Mouse (Mus musculus) thymus, postnatal 4 days (tissue): Measurements from ENCODE around the gene Tekt4.

Experiments used
- DNase-seq: peaks from one replicate; pipeline ENCODE4 v3.0.0; 2021

Gene Tekt4

GRCm38 (mm10) chr17:25454272-25454671 is at the start of gene Tekt4:
TSS of gene Tekt4 (plus strand) at chr17:25454615.
- no peak for DNase-seq

GRCm38 (mm10) chr17:25405224-25405895 is 49.1 kb upstream of the Tekt4 start:
- no peak for DNase-seq

- DNase-seq = no peak
These were observed 48.4 kb upstream of the Tekt4 start for GRCm38 (mm10) chr17:25406011-25406441.

DNA sequence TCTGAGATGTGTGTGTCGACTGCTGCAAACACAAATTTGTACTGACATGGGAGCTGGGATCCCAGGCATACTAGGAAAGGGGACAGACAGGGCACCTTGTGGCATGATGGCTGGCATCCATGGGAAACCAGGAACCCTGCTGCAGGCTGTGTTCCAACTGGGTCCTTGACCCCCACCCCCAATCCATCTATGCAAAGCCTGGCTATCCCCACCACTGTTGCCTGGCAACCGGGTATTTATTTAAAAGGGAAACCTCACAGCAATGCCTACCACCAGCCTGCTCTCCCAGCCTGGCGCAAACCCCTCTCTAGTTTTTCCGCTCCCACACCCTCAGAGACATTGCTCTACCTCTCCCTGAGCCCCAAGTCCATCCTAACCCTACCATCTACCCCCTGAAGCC is 47.1 kb upstream of the Tekt4 start:
- DNase-seq = no peak

DNA sequence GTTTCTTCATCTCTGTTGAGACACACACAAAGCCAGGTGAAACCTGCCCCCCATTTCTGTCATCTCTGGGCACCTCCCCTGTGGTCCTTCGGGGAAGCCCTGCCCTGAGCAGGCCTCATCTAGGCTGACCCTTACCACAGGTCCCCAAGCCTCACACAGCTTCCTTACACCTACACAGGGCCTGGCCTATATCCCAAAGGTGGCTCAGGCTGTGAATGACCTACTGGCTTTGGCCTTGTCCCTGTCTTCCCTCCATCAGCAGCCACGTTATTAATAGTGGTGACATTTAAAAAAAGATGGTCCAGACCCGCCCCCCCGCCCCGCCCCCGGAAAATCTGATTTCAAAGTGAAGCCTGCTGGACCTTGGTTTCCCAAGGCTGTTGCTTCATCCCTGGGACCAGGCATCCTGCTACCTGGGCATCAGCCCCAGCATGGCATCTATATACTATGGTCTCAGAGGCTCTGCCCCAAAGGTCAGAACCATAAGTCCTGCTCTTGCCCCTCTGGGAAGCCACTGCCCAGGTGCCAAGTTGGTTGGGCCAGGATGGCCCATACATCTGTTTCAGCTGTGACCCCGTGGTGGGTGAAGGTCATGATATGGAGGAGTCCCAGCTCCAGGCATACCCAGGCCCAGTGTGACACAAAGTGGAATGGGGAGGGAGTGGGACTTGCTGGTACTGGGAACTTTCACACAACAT is 46.0 kb upstream of the Tekt4 start:
- no peak for DNase-seq

DNA sequence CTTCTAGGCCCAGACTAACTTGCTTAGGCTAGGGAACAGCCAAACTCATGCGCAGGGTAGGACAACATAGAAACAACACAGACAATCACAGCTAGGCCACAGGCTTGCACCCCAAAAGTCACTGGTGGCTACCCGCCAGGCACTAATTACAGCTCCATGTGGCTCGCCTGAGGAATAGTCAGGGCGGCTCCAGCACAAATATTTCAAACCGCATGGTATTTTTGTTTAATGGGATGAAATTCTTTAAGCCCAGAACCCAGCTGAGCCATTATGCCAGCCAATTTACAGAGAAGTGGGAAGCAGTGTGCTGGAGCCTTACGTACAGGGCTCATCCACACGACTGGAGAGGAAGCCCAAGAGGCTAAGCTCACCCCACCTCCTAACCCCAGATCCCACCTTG is 44.8 kb upstream of the Tekt4 start:
- DNase-seq = no peak

- DNase-seq = no peak
These were observed 44.2 kb upstream of the Tekt4 start for GRCm38 (mm10) chr17:25410180-25410579.

GRCm38 (mm10) chr17:25410786-25411185 is 43.6 kb upstream of the Tekt4 start:
- DNase-seq = no peak

GRCm38 (mm10) chr17:25411251-25411650 is 43.2 kb upstream of the Tekt4 start:
- DNase-seq = no peak

- no peak for DNase-seq
These were observed 40.2 kb upstream of the Tekt4 start for GRCm38 (mm10) chr17:25414209-25414608.

DNA sequence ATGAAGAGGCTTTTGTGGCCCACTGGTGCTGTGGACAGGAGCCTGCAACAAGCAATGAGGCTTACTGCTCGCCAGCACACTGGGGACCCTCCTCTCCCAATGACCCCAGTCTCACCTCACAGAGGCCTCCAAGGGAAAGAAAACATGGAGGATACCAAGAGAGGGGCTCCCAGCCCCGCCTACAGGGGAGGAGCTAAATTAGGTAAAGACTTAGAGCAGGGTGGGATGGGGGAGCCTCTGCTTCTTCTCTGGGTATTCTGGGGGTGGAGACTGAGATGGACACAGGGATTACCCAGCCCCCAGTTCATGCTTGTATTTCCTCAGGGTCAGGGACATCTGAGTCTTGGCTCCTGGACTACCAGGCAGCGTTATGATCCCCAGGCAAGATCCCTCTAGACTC is 39.5 kb upstream of the Tekt4 start:
- no peak for DNase-seq

DNA sequence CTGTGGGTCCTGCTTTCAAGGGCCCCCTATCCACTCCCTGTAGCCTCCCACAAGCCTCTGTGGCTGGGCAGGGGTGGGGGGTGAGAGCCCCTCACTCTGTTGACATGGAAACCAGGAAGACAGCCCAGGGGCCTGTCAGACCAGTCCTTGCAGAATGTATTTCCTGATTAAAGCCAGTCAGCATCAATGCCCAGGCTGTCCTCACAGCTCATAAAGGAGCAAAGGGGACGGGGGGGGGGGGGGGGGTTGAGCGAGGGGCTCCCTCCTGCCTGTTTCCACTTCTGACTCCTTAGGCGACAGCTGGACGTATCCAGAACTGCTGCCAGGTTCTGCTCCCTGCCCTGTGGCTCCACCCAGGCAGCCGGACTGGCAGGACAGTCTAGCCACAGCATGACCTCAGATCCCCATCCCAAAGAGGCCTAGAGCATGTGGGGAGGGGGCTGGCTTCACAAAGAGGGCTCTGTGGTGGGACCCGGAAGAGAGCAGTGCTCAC is 38.9 kb upstream of the Tekt4 start:
- DNase-seq = no peak

DNA sequence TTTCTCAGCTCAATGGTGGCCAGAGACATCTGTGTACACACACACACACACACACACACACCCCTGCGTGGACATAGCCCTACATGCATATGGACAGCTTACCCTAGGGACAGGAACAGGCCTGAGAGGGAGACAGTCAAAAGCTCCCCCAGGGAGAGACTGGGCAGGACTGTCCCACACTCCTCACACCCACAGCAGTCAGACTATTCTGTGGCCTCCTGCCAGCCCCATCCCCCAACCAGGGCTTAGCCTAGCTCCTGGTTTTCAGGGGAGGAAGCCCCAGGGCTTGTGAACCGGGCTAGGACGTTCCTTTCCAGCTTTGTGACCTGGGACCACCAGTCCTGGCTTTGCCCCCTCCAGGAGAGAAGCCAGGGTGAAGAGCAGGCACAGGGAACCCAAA is 38.2 kb upstream of the Tekt4 start:
- DNase-seq = no peak

GRCm38 (mm10) chr17:25417990-25418389 is 36.4 kb upstream of the Tekt4 start:
- no peak for DNase-seq

GRCm38 (mm10) chr17:25418926-25419325 is 35.5 kb upstream of the Tekt4 start:
- no peak for DNase-seq

DNA sequence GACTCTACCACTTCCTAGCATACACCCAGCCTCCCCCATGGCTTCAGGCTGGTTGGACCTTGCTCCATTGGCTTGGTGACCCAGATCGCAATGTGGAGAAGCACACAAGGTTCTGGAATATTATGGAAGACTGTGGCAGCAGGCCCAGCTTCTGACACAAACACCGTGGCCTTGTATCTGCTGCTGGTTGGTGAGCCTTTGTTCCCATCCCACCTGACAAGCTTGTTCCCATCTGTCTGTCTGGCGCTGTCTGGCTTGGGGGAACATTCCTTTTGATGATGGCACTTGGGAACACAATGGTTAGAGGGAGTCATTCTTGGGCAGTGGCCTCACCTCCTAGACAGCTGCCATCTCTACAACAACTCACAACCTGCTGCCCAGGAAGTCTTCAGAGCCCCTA is 33.4 kb upstream of the Tekt4 start:
- DNase-seq = no peak

- DNase-seq = no peak
These were observed 29.8 kb upstream of the Tekt4 start for GRCm38 (mm10) chr17:25424526-25425080.

DNA sequence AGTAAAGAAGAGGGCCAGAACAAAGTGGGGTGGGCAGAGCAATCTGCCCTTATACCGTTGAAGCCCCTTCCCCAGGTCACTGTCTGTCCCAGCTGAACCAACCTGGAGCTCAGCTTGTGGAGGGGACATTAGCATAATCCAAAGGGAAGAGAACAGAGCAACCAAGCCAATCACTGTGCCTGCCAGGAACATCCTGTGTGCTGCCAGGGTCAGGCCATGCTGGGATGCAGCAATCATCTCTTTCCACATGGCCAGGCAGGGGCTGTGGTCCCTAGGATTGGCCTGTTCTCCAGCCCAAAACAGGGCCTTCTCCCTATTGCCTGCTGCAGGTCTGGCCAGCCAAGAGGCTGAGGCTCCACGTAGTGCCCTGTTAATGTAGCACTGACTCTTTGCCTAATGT is 28.4 kb upstream of the Tekt4 start:
- DNase-seq = no peak

DNA sequence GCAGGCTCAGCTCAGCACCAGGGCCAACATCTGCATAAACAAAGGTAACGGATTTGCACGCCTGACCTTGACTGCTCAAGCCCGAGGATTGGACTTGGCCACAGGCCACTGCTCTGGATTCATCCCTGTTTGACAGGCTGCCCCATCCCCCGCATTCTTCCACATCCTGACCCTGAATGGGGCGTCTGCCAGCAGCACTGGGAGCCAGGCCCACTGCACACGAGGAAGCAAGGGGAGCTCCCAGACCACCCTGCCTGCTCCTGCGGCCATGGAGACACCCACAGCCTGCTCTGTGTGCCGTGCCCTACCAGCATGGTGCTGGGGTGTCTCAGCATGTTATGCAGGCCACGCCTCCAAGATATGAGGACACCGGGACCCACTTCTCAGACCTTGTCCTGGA is 27.0 kb upstream of the Tekt4 start:
- no peak for DNase-seq

GRCm38 (mm10) chr17:25429240-25429639 is 25.2 kb upstream of the Tekt4 start:
- no peak for DNase-seq

GRCm38 (mm10) chr17:25429886-25430285 is 24.5 kb upstream of the Tekt4 start:
- DNase-seq = no peak

DNA sequence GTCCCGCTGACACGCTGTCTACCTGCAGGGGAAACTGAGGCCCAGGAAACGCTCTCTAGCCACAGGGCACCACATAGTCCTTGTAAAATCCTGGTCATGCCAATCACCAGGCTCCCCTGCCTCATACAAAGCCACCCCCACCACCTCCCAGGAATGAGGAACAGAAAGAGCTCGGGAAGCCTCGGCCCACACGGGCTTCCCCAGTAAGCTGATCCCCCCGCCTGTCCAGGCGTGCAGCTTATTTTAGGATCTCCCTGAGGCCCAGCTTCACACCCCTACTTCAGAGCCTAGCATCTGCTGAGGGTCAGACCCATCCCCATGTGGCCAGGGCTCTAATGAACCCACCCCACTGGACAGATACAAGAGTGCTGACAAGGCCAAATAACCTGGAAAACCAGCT is 23.9 kb upstream of the Tekt4 start:
- DNase-seq = no peak

DNA sequence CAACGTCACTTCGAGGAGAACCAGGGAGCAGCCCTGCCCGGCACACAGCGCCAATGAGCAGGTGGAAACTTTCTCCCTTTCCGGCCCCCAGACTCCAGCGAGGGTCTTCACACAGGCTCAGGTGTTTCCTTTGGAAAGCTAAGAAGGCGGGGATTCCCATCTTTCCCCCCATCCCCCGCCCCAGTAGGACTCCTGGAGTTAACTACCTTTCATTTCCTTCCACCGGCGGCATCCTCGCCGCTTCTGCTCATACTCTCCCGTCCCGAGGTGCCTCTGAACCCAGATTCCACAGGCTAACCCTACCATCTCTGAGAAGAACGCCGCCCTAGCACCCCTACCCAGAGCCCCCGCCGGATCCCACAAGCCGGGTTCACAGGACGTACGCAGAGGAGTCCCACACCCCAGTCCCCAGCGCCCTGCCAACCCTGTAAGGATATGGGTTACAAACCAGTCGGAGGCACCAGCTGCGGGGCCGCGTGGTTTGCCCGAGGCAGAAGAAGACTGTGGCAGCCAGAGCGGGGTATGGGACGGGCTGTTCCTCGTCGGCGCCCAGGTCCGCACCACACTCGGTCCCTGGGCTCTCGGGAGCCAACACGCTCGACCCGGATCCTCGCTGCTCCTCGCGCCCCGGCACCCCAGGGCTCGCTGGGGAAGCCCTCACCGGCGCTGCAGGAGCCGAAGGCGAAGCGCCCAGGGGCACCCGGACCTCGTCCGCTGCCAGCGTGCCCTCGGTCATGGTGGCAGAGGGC is 21.8 kb upstream of the Tekt4 start:
- peak; percentile 30 for DNase-seq

GRCm38 (mm10) chr17:25433223-25433616 is 21.2 kb upstream of the Tekt4 start:
- DNase-seq = no peak
